Mouse (Mus musculus): Measurements from ENCODE around the gene Hes6. TPM values are rescaled to one million over a fixed set of nuclear protein-coding genes. Genes with fewer than 3 reads are reported as not detected.
A peak's percentile ranks its signal among the peaks of the same experiment; 100 is the strongest.

Gene Hes6
- total RNA-seq, 1 experiment from 2014 or later, result 18.4 TPM

DNA sequence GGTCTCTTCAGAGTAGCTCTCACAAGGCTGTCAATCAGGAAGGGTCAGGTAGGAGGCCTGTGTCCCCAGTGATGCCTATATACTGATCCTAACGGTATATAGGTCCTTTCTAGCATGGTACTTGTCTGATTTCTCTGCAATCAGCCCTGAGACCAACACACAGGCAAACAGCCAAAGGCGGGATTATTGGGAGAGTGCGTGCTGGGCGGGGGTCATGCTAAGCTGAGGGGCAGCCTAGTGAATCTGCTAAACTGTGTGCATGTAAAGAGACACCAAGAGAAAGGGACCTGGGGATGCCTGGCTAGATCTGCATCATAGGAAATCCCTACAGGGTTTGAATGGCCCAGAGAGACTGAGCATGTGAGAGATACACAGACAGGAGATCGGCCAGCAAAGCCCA is 1.5 kb upstream of the Hes6 start:
- ATAC-seq (replicated peaks in 1 of 2; ENCODE audit: insufficient read depth in 1 of 2, low FRiP score in 2 of 2, low TSS enrichment in 1 of 2, low read depth in 1 of 2, poor library complexity in 2 of 2, severe bottlenecking in 2 of 2), result no peak

DNA sequence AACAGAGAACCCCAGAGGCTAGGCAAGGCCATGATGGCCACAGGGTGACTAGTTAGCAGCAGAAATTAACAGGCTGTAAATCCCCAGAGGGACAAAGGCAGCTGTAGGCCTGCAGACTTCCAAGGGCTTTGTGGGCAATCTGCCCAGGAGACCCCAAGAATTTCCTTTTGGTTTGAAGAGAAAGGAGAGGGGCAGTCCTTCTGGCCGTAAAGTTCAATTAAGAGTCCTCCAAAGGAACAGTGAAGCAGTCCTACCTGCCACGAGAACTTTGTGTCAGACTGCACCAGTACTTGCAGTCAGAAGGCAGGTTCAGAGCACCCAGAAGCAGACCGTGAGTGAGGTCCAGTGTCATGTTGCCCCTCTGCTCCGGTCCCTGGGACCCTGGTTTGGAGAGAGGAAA is 1.1 kb upstream of the Hes6 start:
- ATAC-seq (replicated peaks in 1 of 2; ENCODE audit: insufficient read depth in 1 of 2, low FRiP score in 2 of 2, low TSS enrichment in 1 of 2, low read depth in 1 of 2, poor library complexity in 2 of 2, severe bottlenecking in 2 of 2), result no peak

DNA sequence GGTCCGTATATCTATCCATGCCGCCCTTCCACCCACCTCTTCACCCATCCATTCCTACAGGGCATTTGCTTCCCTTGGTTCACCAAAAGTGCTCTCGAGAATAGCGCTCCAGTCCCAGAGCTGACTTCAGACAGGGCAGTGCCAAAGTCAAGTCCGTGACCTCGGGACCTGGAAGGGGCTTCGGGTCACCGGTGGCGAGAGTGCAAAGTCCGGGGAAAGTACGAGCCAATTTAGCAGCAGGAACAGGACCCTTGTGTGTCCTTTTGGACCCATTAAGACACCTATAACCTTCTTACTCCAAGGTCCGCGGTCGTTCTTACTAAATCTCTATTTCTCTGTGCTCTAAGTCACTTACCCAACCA is 321 bp downstream of the Hes6 start:
- peak in 1 of 2 experiments; percentile 10; a peak in 1 of 4 replicates for ATAC-seq (replicated peaks in 1 of 2; ENCODE audit: insufficient read depth in 1 of 2, low FRiP score in 2 of 2, low TSS enrichment in 1 of 2, low read depth in 1 of 2, poor library complexity in 2 of 2, severe bottlenecking in 2 of 2)

DNA sequence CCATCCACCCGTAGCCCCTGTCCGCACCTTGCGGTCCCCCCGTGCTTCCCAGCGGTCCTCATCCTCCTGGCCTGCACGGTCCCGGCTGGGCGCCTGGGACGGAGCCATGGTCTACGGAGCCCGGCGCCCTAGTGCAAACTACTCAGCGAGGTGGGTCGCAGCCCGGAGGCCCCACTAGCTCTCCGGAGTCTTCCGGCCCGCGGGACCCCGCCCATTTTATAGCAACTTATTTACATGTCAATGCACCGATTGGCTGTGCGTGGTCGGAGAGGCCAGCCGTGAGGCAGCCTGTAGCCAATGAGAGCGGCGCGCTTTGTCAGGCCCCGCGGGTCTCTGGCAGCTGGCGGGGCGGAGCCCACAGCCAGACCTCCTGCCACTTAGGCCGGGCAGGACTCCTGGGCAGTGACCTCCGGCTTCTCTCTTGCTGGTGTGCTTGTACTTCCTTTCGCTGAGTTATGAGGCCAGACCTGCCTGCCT is 770 bp downstream of the Hes6 start:
- peak; percentile 95 to 98 for ATAC-seq (replicated peaks in 1 of 2; ENCODE audit: insufficient read depth in 1 of 2, low FRiP score in 2 of 2, low TSS enrichment in 1 of 2, low read depth in 1 of 2, poor library complexity in 2 of 2, severe bottlenecking in 2 of 2)

DNA sequence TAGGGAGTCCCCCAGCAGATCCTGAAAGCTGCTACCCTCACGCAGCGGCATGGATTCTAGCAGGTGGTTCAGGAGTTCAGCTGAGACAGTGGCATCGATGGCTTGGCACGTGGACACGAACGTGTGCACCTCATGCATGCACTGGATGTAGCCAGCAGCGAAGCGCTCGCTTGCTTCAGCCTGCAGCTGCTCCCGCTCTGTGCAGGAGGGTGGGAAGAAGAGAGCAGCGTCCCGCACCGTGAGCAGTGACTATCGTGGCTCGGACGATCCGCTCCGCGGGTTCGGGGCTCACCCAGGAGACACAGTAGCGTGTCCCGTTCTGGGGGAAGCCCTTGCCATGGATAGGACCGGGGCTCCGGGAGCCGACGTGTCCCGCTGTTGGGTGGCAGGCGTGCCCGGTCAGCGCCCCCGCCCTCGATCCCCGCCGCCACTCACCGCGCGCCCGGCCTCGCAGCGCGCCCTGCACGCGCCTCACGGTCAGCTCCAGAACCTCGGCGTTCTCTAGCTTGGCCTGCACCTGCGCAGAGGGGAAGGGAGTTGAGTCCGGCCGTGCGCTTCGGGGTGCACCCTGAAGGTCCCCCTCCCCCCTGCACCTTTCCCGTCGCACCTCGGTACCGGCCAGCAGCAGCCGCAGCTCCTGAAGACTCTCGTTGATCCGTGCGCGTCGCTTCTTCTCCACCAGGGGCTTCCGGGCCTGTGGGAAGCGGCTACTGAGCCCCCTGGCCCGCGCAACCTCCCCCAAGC is 1.4 kb downstream of the Hes6 start:
- ATAC-seq (replicated peaks in 1 of 2; ENCODE audit: insufficient read depth in 1 of 2, low FRiP score in 2 of 2, low TSS enrichment in 1 of 2, low read depth in 1 of 2, poor library complexity in 2 of 2, severe bottlenecking in 2 of 2), result peak in 1 of 2 experiments; percentile 2; a peak in 1 of 4 replicates

DNA sequence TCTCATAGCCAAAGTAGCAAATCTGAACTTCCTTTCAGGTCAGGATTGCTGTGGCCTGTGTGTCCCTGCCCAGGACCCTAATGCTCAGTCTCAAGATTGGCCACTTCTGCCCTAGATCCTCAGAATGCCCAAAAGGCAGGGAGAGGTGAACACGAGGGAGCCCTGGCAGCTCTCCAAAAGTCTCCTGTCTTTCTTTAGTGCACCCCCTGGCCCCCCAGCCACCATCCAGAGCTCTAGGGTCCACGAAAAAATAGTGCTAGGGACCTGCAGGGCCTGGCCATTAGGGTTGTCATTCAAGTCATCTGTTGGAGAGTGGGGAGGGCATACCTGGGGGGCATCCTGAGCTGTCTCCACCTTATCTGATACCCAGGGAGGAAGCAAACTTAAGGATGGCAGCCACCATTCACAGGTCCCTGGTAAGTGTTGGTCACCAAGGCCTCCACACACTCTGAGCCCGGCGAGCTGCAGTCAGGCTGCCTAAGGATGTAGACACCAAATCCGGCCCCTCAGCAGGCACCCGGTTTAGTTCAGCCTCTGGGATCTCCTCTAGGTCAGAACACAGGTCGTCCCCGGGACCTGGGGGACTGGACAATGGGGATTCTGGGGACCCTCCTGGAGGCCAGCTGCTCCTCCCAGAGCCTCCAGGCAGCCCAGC is 2.1 kb downstream of the Hes6 start:
- no peak for ATAC-seq (replicated peaks in 1 of 2; ENCODE audit: insufficient read depth in 1 of 2, low FRiP score in 2 of 2, low TSS enrichment in 1 of 2, low read depth in 1 of 2, poor library complexity in 2 of 2, severe bottlenecking in 2 of 2)

DNA sequence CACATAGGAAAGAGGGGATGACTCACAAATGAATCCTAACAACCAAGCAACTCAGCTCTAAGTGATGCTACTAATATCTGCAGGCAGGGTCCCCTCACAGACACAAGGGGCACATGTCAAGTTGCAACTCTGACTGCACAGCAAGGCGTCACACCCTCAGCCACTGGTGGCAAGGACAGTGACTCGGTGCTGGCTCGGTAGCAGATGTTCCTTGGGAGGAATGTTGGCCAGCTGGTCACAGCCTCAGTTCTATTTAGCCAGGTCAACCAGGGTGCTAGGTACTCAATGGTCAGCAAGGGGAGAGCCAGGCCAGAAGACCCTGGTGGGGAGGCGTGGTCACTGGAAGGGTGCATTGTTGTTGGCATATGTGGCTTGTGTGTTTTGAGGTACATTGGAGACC is 6.0 kb downstream of the Hes6 start:
- no peak for ATAC-seq (replicated peaks in 1 of 2; ENCODE audit: insufficient read depth in 1 of 2, low FRiP score in 2 of 2, low TSS enrichment in 1 of 2, low read depth in 1 of 2, poor library complexity in 2 of 2, severe bottlenecking in 2 of 2)

DNA sequence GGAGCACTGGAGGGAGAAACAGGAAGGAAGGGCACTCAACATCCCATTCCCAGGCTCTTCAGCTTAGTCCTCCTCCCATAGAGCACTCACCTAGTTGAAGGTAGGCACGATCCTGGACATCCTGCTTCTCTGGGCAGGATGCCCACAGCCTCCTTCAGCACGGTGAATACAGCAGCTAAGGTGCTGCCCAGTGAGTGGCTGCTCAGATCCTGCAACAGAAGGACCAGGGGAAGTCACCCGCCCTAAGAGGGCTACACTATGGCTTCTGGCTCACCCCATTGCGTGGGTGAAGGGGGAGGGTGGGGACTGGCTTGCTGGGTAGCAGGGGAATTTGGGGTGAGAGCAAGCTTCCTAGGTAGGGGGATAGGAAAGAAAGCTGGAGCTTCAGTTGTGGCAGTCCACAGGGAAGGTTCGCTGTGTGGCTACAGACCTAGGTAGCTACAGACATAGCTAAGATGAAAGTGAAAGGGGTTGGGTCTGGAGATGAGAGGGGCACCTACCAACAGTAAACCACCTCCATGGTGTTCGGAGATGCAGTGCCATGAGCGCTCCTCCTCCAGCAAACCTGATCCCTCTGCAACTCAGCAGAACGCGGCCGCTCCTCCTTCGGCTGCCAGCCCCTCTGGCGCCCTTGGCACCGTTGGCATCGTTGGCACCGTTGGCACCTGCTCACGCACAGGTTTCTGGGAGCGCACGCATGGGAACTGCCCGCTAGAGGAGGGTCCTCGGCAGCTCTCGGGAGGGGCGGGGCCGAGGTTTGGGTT is 8.2 kb downstream of the Hes6 start:
- peak; percentile 27 to 54; a peak in 3 of 4 replicates for ATAC-seq (replicated peaks in 1 of 2; ENCODE audit: insufficient read depth in 1 of 2, low FRiP score in 2 of 2, low TSS enrichment in 1 of 2, low read depth in 1 of 2, poor library complexity in 2 of 2, severe bottlenecking in 2 of 2)

DNA sequence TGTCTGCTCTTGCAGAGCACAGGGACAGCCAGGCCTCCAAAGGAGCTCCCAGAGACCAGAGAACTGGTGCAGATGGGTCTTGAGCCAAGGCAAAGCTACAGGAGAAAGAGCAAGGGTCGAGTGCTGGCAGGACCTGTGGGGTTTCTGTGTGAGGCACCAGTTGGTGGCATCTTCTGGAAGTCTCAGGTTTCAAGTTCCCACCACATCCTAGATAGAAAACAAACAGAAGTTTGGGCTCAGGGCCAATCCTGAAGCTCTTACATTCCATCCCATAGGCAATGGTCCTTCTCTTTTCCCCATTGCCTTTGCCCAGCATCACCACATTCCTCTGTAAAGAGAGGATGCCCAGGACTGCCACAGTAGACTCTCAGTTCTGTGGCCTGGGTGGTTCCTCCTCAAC is 8.9 kb downstream of the Hes6 start:
- ATAC-seq (replicated peaks in 1 of 2; ENCODE audit: insufficient read depth in 1 of 2, low FRiP score in 2 of 2, low TSS enrichment in 1 of 2, low read depth in 1 of 2, poor library complexity in 2 of 2, severe bottlenecking in 2 of 2), result no peak

DNA sequence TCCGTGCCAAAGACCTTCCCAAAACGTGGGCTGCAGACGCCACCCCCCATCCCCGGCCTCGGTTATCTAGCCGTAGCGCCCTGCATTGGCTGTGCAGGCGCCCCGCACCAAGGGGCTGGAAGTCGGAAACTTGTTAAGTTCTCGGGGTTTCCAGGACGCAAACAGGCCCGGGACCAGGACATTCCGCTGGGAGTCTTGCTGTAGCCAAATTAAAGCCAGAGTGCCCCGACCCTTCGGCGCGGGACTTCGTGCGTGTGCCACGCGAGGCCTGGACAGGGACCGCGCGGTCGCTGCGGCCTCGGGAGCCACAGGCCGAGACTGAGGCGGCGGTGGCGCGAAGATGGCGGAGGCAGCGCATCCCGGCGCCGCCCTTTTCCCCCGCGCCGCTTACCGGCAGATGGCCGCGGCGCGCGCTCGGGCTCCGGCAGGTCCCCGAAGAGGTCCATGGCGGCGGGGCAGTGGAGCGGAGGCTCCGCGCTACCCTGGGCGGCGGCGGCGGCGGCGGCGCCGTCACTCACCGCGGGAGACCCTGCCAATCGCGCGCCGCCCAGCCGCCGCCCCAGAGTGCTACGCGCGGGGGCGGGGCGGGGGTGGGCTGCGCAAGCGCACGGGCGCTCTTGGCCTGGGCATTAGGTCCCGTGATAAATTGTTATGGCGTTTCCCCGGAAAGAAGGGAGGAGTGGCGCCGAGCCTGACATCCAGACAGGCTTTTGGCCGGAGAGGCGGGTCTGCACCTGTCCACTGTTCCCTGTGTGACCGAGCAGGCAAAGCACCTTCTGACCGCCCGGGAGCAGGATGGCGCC is 15.4 kb downstream of the Hes6 start, which contains the start of gene Ilkap:
Gene Ilkap (minus strand): TSS at position 556 of the 803 bp plus-strand sequence.
- ATAC-seq (replicated peaks in 1 of 2; ENCODE audit: insufficient read depth in 1 of 2, low FRiP score in 2 of 2, low TSS enrichment in 1 of 2, low read depth in 1 of 2, poor library complexity in 2 of 2, severe bottlenecking in 2 of 2), result peak; percentile 62 to 88

DNA sequence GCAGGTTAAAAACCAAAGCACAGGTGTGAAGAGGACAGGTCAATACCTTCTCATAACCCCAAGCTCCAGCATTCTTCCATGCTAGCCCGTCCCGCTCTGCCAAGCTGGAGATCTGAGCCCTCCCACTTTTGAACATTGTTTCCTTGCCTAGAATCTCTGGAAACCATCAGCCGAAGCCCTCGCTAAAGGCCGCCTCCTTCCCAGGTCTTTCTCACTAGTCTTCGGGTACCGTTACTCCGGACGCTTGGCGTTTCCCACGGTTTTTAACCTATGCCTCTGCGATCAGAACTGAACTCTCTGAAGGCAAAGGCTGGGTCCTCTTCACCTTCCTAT is 15.9 kb downstream of the Hes6 start:
- ATAC-seq (replicated peaks in 1 of 2; ENCODE audit: insufficient read depth in 1 of 2, low FRiP score in 2 of 2, low TSS enrichment in 1 of 2, low read depth in 1 of 2, poor library complexity in 2 of 2, severe bottlenecking in 2 of 2), result no peak

DNA sequence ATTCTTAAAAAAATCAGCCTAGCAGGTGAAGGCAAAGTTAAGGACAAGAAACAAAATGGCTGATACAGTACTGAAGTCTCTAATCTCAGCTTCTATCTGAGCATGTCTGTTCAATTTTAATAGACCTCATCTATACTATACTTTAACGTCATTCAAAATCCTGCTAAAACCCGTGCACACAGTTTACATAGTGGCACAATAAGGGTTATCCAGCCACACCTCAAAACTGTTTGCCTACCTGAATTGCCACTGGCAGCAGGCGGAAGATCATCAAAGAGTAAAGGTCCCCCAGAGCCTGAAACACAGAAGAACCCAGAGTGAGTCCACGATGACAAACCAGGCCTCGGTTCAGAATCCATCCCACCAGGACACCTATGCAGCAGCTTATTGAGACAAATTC is 23.5 kb downstream of the Hes6 start:
- ATAC-seq (replicated peaks in 1 of 2; ENCODE audit: insufficient read depth in 1 of 2, low FRiP score in 2 of 2, low TSS enrichment in 1 of 2, low read depth in 1 of 2, poor library complexity in 2 of 2, severe bottlenecking in 2 of 2), result no peak

DNA sequence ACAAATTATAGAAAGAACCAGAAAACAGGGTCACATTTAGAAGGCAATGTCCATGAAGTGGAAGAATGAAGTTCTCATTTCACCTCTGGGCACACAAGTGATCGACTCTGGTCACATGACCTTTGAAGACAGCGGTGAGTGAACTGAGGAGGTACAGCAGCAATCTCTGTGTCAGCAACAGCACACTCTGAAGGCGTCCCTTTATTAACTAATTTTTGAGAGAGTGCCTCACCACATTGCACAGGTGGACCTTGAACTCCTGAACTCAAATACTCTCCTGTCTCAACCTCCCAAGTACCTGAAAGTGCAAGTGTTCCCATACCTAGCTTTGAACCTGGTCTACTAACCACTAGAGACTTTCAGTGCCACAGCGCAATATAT is 32.8 kb downstream of the Hes6 start:
- ATAC-seq (replicated peaks in 1 of 2; ENCODE audit: insufficient read depth in 1 of 2, low FRiP score in 2 of 2, low TSS enrichment in 1 of 2, low read depth in 1 of 2, poor library complexity in 2 of 2, severe bottlenecking in 2 of 2), result no peak

DNA sequence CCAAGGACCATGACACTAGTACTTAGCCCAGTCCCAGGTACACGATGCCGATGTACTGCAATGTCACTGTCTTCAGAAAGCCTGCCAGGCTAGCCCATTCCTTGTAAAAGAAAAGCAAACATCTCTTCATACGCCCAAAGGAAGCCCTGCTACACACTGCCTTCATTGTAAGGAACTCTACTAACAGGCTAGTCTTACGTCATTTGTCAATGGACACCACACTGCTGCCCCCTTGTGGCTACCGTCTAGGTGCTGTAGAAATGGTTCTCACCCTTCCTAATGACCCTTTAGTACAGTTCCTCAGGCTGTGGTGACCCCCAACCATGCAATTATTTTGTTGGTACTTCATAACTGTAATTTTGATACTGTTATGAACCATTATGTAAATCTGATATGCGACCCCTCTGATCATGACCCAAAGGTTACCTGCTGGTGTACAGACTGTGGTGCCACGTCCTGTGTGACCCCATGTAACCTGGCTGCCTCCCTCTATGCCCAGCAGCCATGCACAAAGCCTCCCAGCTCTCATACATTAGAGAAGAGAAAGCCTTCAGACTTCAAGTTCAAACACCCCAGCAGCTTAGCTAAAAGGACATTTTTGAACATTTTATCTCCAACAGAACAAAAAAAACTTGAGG is 33.3 kb downstream of the Hes6 start:
- ATAC-seq (replicated peaks in 1 of 2; ENCODE audit: insufficient read depth in 1 of 2, low FRiP score in 2 of 2, low TSS enrichment in 1 of 2, low read depth in 1 of 2, poor library complexity in 2 of 2, severe bottlenecking in 2 of 2), result peak; percentile 72 to 91

DNA sequence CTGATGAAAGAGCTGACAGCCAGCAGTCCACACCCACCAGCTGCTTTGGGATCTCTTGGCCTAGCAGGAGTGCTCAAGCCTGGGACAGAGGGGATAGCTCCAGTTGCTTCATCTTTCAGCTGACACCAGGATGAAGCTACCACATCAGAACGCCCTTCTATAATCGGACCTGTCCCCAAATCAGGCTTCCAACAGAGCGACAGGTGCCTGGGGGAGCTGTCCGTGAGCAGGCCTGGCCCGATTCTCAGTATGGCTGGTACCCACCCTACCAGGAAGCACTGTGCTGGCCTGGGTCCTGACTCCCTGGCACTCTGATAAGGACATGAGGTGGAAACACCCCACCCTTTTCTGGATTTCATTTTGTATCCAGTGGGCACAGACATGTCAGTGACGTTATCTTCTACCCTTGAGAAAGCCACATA is 40.4 kb downstream of the Hes6 start:
- ATAC-seq (replicated peaks in 1 of 2; ENCODE audit: insufficient read depth in 1 of 2, low FRiP score in 2 of 2, low TSS enrichment in 1 of 2, low read depth in 1 of 2, poor library complexity in 2 of 2, severe bottlenecking in 2 of 2), result peak in 1 of 2 experiments; percentile 37; a peak in 1 of 4 replicates

DNA sequence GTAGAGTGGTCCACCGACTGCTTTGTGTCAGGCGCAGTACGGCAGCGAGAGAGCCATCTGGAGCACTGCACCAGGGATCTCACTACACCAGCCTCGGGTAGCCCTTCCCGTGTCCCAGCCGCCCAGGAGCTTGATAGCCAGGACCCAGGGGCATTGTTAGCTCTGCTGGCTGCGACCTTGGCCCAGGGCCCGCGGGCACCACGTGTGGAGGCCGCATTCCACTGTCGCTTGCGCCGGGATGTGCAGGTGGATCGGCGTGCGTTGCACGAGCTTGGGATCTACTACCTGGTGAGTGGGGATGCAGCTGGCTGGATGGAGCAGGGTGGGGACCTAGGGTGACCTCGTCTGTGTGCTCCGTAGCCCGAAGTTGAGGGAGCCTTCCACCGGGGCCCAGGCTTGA is 43.8 kb downstream of the Hes6 start:
- ATAC-seq (replicated peaks in 1 of 2; ENCODE audit: insufficient read depth in 1 of 2, low FRiP score in 2 of 2, low TSS enrichment in 1 of 2, low read depth in 1 of 2, poor library complexity in 2 of 2, severe bottlenecking in 2 of 2), result no peak

DNA sequence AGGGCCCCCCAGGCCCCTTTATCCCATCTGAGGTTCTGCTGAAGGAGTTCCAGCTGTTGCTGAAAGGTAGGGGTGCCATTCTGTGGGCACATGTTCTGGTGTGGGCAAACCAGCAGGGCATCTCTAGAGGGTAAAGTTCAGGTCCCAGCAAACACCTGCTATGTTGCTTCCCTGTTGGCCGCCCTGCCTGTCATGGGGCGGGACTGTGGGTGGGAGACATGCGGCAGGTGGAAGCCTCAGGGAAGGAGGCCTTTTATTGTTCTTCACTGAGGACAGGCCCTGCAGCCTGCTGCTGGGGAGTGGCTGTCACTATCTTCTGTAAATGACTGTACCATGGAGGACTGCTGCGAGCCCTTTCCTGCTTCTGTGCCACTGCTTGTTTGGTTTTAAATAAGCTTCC is 44.4 kb downstream of the Hes6 start:
- no peak for ATAC-seq (replicated peaks in 1 of 2; ENCODE audit: insufficient read depth in 1 of 2, low FRiP score in 2 of 2, low TSS enrichment in 1 of 2, low read depth in 1 of 2, poor library complexity in 2 of 2, severe bottlenecking in 2 of 2)
